Mouse (Mus musculus) urinary bladder, postnatal 25 days (tissue): ENCODE measurements around the gene Nipsnap2.
"Not testable (repeated sequence)": the region's sequence is repeated elsewhere in the genome, so short reads cannot be mapped to it uniquely, and the experiment has no call there.

Experiments
- DNase-seq: peaks from one replicate; pipeline ENCODE4 v3.0.0; 2022; ENCODE audit warnings: low spot score

Gene Nipsnap2

GRCm38 (mm10) chr5:129724834-129725773 is at the start of gene Nipsnap2:
TSS of gene Nipsnap2 (plus strand) at chr5:129725063.
- DNase-seq: peak; percentile 94

DNA sequence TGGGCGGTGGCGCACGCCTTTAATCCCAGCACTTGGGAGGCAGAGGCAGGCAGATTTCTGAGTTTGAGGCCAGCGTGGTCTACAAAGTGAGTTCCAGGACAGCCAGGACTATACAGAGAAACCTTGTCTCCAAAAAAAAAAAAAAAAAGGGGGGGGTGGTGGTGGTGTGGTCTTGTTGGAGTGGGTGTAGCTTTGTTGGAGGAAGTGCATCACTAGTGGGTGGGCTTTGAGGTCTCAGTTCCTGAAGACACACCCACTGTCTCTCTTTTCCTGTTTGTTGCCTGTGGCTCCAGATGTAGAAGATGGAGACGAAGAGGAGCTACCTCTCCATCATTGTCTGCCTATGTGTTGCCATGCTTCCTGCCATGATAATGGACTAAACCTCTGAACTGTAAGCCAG is 39.7 kb upstream of the Nipsnap2 start:
- not testable (repeated sequence) for DNase-seq

- no peak for DNase-seq
Measured at GRCm38 (mm10) chr5:129687621-129688020, 37.2 kb upstream of the Nipsnap2 start.

GRCm38 (mm10) chr5:129690528-129690927 is 34.3 kb upstream of the Nipsnap2 start:
- no peak for DNase-seq

DNA sequence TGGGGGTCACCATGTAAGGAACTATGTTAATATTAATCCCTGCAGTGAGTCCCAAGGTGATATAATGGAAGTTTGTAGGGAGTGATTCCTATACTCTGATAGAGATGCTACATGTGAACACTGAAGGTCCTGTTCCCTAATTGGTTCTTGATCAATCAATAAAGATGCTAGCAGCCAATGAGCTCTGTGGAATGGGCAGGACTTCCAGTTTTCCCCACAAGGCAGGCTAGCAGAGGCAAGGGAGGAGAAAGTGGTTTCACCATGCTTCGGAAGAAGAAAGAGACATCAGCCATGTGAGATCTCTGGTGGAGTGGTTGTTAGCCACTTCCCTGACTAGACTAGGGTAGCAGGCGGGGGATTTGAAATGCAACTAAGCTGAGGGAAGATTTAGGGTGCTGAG is 24.4 kb upstream of the Nipsnap2 start:
- DNase-seq: no peak

DNA sequence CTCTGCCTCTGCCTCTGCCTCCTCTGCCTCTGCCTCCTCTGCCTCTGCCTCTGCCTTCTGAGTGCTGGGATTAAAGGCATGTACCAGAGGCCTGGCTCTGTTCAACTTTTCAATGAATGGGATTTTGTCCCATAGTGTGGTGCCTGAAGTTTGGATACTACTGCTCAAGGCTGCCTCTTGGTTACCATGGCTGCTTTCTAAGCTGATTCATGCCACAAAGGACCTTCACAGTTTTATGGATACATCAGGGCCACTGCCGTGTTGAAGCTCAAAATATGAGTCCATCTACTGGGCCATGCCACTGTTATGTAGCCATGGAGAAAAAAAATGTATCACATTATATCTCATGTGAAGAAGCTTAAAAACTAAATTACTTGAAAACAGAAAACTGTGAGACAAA is 23.2 kb upstream of the Nipsnap2 start:
- DNase-seq: no peak

GRCm38 (mm10) chr5:129703368-129703767 is 21.5 kb upstream of the Nipsnap2 start:
- no peak for DNase-seq

- no peak for DNase-seq
Measured at GRCm38 (mm10) chr5:129708412-129708811, 16.5 kb upstream of the Nipsnap2 start, which contains the start of gene Sept14. TSS of gene Sept14 (minus strand) at chr5:129708512.

GRCm38 (mm10) chr5:129715326-129715861 is 9.5 kb upstream of the Nipsnap2 start, which contains the start of gene Mrps17:
TSS of gene Mrps17 (plus strand) at chr5:129715497.
- peak; percentile 88 for DNase-seq

- no peak for DNase-seq
Measured at GRCm38 (mm10) chr5:129717016-129717415, 7.8 kb upstream of the Nipsnap2 start.

DNA sequence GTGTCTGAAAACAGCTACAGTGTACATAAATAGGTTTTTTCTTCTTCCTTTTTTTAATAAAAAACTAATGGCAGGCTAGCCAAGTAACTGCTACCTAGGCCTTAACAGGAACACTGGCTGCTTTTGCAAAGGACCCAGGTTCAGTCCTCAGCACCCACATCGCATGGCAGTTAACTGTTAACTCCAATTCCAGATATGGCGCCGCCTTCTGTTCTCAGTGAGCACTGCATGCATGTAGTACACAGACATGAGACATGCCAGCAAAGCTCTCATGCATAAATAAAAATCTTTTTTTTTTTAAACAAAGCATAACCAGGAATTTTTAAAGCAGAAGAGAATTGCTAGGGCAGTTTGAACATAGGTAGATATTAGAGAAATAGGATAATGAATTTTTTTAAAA is 4.7 kb upstream of the Nipsnap2 start:
- DNase-seq: no peak

GRCm38 (mm10) chr5:129724268-129724667 is 595 bp upstream of the Nipsnap2 start:
- no peak for DNase-seq

GRCm38 (mm10) chr5:129725774-129726392 is 1.0 kb downstream of the Nipsnap2 start:
- no peak for DNase-seq

GRCm38 (mm10) chr5:129726784-129727183 is 1.9 kb downstream of the Nipsnap2 start:
- DNase-seq: no peak

DNA sequence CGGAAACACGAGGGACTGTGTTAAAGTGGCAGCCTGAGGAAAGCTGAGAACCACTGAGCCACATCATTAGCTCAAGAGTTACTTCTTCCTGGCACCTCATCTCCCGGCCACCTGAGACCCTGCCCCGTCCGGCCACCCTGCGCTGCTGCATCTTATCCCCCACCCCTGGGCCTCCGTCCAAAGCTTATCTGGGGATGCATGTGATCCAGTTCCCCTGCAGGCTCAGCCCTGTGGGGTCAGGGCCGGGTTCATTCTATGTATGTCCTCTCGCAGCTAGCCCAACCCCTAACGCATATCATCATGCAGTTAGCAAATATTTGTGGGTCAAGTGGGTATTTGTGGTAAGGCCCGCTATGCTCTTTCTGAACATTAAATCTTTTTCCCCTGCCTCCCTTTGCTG is 4.4 kb downstream of the Nipsnap2 start:
- no peak for DNase-seq

GRCm38 (mm10) chr5:129730344-129730743 is 5.5 kb downstream of the Nipsnap2 start:
- no peak for DNase-seq

GRCm38 (mm10) chr5:129731021-129731420 is 6.2 kb downstream of the Nipsnap2 start:
- no peak for DNase-seq

DNA sequence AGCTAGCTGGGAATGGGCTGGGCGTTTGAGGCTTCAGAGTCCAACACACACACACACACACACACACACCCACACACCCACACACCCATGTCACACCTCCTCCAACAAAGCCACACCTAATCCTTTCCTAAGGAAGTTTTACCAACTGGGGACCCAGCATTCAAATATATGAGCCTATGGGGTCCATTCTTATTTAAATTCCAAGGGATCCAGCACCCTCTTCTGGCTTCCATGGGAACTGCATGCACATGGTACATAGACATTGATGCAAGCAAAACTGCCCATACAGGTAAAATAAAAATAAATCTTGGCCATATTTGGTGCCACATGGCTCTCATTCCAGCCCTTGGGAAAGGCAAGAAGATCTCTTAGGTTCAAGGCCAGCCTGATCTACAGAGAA is 16.1 kb downstream of the Nipsnap2 start:
- no peak for DNase-seq

DNA sequence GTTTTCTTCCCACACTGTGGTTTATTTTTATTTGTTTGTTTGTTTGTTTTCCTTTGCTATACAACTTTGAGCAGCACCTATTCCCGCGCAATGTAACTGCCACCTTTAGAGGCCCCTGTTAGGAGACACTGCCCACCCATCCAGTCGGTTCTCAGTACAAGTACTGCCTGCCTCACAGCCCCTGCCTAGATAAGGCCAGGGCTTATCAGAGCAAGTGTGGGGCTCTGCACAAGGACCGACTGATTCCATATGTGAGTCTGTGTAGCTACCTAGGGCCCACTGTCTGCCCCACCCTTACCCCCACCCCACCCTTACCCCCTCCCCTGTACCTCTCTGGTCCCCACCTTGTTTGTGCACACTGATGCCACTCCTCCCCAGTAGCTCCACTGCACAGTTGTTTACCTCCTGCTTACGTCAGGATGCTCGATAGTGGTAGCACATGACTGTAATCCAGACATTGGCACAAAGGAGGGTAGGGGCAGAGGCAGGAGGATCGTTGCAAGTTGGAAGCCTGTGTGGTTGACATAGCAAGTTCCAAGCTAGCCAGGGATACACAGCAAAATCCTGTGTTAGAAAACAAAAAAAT is 18.1 kb downstream of the Nipsnap2 start:
- DNase-seq: no peak

DNA sequence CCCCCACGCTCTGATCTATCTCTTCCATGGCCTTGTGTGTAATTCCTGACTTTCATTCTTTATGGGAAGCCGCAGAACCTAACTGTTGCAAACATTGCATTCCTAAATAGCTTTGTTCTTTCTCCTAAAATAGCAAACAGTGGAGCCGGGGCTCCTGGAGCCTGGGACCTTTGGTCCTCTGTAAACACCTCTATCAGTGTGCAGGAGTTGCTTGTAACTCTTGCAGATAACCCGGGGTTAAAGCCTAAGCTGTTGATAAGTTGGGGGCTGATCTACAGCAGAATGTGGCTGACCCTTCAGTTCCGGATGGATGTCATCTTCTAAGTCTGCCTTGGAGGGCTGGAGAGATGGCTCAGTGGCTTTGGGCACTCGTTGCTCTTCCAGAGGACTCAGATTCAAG is 19.2 kb downstream of the Nipsnap2 start:
- no peak for DNase-seq

GRCm38 (mm10) chr5:129756886-129757285 is 32.0 kb downstream of the Nipsnap2 start:
- no peak for DNase-seq

DNA sequence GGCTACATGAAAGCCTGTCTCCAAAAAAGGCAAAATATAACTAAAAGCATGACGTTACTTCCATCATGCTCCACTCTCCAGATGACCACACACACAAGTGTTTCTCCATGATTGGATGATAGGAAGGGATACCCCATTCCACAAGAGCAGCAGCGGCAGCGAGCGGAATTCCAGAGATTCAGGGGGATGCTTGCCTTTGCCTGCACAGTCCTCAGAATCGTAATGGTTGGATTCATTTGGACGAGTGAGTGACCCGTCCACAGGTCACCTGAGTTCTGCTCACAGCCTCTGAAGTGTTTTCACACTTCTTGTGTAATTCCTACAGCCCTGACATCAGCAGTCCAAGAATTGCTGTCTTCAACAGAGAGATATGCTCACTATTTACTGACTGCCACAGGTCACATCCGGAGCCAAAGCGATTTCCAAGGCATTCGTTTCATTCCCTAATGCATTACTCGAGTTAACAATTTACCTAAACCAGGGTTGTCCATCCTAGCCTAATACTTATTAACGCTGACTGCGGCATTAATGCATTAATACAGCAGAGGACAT is 35.1 kb downstream of the Nipsnap2 start:
- no peak for DNase-seq
